Mouse (Mus musculus) megakaryocyte, embryonic 14.5 days (primary cell): ENCODE results near the gene Oprm1.

Experiments used
- FLI1 ChIP-seq: IDR thresholded peaks from 2 replicates; pipeline ENCODE4 v1.6.1; 2012; ENCODE audit warnings: low read length, inconsistent platforms, mixed read lengths
- GATA1 ChIP-seq: IDR thresholded peaks from 3 replicates; pipeline ENCODE4 v1.6.1; 2012; ENCODE audit warnings: mixed read lengths, low read length, inconsistent platforms, borderline replicate concordance

DNA sequence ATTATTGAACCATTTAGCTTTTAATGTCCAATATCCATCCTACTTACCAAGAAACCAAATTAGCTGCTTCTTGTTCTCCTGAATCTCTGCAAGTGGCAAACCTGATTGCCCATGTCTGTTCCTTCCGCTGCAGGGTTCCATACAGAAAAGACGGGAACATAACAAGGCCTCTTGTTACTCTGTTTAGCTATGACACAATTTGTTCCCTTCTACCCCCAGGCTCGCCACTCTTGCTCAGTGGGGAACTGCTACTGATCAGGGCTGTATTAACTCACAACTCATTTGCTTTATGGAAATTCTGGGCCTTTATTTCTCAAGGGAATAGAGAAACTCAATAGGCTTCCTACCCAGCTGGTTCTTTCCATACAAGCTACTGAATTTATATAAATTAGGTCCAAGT is 97.5 kb downstream of the Oprm1 start:
- TF ChIP-seq GATA1 (no peak), FLI1 (no peak)
